Mouse (Mus musculus): ENCODE measurements around the gene Epn3. TPM values are rescaled to one million over a fixed set of nuclear protein-coding genes. Genes with fewer than 3 reads are reported as not detected.

Epn3 gene
- polyA plus RNA-seq, 1 experiment from 2014 or later: 12.0 TPM

- WGBS: 17% methylated on average over 2 of the region's 2 CpGs
- no peaks in the 10 kb centered on the region for H3K9me3 ChIP-seq
- no peaks in the 10 kb centered on the region for H3K27me3 ChIP-seq (replicated peaks)
- H3K4me3 ChIP-seq (replicated peaks): no peak overlapping the region
- H3K36me3 ChIP-seq: no peaks in the 10 kb centered on the region
- ATAC-seq (ENCODE audit: insufficient read depth, low FRiP score, low read depth): no peak
- no peak overlapping the region for H3K9ac ChIP-seq
- H3K27ac ChIP-seq: no peak overlapping the region
- no peak overlapping the region for H3K4me2 ChIP-seq
- peaks cover 28% of the 10 kb centered on the region for H3K4me1 ChIP-seq
Measured at GRCm38 (mm10) chr11:94464170-94464569, 35.6 kb downstream of the Epn3 start.

DNA sequence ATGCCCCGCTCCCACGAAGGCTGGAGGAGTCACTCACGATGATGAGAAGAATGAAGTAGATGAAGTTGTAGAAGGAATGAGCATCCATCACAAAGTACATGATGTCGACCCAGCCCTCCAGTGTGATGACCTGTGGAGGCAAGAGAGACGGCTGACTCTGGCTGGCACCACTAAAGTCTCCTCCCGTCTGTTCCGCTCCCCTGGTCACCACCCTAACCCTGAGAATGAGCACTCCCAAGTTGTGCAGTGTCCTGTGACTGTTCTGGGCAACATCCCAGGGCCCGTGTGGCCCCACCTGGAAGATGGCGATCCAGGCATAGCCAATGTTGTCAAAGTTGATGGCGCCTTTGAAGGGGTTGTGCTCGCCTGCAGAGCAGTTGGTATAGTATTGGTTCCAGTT, 37.9 kb downstream of the Epn3 start:
- 85% methylated on average over 11 of the region's 11 CpGs for WGBS
- Histone ChIP-seq H3K27me3 (replicated peaks) (no peaks in the 10 kb centered on the region), H3K27ac (no peak overlapping the region), H3K4me2 (no peak overlapping the region), H3K4me3 (replicated peaks) (no peak overlapping the region), H3K36me3 (no peaks in the 10 kb centered on the region), H3K9ac (no peak overlapping the region), H3K9me3 (no peaks in the 10 kb centered on the region), H3K4me1 (peaks cover 9% of the 10 kb centered on the region; the same call in 1 of the 2 replicates)
- no peak for ATAC-seq (ENCODE audit: insufficient read depth, low FRiP score, low read depth)

- no peaks in the 10 kb centered on the region; the same call in 1 of the 2 replicates for H3K4me1 ChIP-seq
- no peak overlapping the region for H3K4me2 ChIP-seq
- no peaks in the 10 kb centered on the region for H3K9me3 ChIP-seq
- no peak overlapping the region for H3K4me3 ChIP-seq (replicated peaks)
- H3K27me3 ChIP-seq (replicated peaks): no peaks in the 10 kb centered on the region
- WGBS: 86% methylated on average over 15 of the region's 15 CpGs
- H3K36me3 ChIP-seq: no peaks in the 10 kb centered on the region
- H3K27ac ChIP-seq: no peak overlapping the region
- no peak overlapping the region for H3K9ac ChIP-seq
- ATAC-seq (ENCODE audit: insufficient read depth, low FRiP score, low read depth): no peak
Measured at GRCm38 (mm10) chr11:94457001-94457400, 42.8 kb downstream of the Epn3 start.

DNA sequence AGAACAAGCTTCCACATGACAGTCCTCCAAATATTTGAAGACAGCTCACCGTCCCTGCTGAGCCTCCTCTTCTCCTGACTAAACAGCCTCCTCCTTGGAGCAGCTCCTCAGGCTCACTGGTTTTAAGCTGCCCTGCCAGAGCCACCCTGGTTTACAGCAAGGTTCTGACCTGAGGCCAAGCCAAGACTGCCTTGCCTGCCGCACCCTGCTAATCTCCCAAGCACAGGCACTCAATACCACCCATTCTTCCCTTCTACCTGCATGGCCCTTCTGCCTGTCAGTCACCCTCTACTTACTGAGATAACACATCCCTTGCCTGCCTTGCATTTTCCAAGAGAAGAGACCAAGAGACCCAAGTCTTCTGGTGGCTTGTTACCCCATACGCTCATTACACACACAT, 43.4 kb downstream of the Epn3 start:
- H3K27ac ChIP-seq: 0 out of 2 replicates have a peak overlapping the region, but pooled peaks have one; percentile 0
- no peaks in the 10 kb centered on the region for H3K27me3 ChIP-seq (replicated peaks)
- H3K4me1 ChIP-seq: peaks cover 3% of the 10 kb centered on the region; the same call in 1 of the 2 replicates
- ATAC-seq (ENCODE audit: insufficient read depth, low FRiP score, low read depth): peak; percentile 79; the same call in 1 of the 2 replicates
- 60% methylated on average over 3 of the region's 3 CpGs for WGBS
- no peaks in the 10 kb centered on the region for H3K36me3 ChIP-seq
- no peaks in the 10 kb centered on the region for H3K9me3 ChIP-seq
- no peak overlapping the region for H3K4me3 ChIP-seq (replicated peaks)
- no peak overlapping the region for H3K9ac ChIP-seq
- H3K4me2 ChIP-seq: no peak overlapping the region

GRCm38 (mm10) chr11:94455161-94455820, 44.5 kb downstream of the Epn3 start:
- Histone ChIP-seq H3K27me3 (replicated peaks) (no peaks in the 10 kb centered on the region), H3K9me3 (no peaks in the 10 kb centered on the region), H3K27ac (no peak overlapping the region), H3K4me2 (no peak overlapping the region), H3K4me3 (replicated peaks) (no peak overlapping the region), H3K4me1 (peaks cover 11% of the 10 kb centered on the region; the same call in 1 of the 2 replicates), H3K9ac (no peak overlapping the region), H3K36me3 (no peaks in the 10 kb centered on the region)
- 79% methylated on average over 10 of the region's 10 CpGs for WGBS
- ATAC-seq (ENCODE audit: insufficient read depth, low FRiP score, low read depth): no peak

- Histone ChIP-seq H3K9ac (no peak overlapping the region), H3K4me3 (replicated peaks) (no peak overlapping the region), H3K4me2 (no peak overlapping the region), H3K27ac (no peak overlapping the region), H3K9me3 (no peaks in the 10 kb centered on the region), H3K4me1 (peaks cover 12% of the 10 kb centered on the region; the same call in 1 of the 2 replicates), H3K27me3 (replicated peaks) (no peaks in the 10 kb centered on the region), H3K36me3 (no peaks in the 10 kb centered on the region)
- 79% methylated on average over 5 of the region's 5 CpGs for WGBS
- no peak for ATAC-seq (ENCODE audit: insufficient read depth, low FRiP score, low read depth)
Measured at GRCm38 (mm10) chr11:94454756-94455155, 45.0 kb downstream of the Epn3 start.

DNA sequence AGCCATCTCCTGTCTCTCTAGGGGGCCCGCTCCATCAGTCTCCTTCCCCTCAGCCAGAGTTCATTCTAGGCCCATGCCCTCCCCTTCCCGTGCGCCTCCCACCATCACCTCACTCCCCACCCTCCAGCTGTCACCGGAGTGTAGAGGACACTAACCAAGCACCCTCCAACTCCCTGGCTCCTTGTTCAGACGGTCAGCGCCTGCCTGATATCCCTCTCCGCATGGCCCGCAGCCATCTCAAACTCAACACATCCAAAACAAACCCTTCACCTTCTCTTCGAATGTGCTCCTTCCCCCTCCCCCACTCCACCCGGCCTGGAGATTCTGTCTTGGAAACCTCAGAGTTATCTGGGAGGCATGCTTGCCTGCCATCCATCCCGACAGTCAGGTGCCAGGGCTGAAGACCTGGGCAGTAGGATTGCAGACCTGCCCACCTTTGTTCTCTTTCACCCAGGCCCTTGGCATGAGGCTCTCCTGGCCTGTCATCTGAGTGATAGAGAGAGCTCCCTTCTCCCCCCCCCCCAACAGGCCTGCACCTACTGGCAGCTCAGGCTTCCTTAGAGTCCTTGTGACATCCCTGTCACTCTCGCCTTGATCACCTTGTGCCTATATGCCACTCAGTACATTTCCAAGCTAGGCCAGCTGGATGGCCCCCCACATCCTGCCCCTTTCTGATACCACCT, 48.5 kb downstream of the Epn3 start:
- Histone ChIP-seq H3K4me2 (no peak overlapping the region), H3K27ac (no peak overlapping the region), H3K36me3 (no peaks in the 10 kb centered on the region), H3K27me3 (replicated peaks) (no peaks in the 10 kb centered on the region), H3K4me1 (peaks cover 12% of the 10 kb centered on the region; the same call in 1 of the 2 replicates), H3K9ac (no peak overlapping the region), H3K4me3 (replicated peaks) (no peak overlapping the region), H3K9me3 (no peaks in the 10 kb centered on the region)
- no peak for ATAC-seq (ENCODE audit: insufficient read depth, low FRiP score, low read depth)
- WGBS: 51% methylated on average over 12 of the region's 12 CpGs

DNA sequence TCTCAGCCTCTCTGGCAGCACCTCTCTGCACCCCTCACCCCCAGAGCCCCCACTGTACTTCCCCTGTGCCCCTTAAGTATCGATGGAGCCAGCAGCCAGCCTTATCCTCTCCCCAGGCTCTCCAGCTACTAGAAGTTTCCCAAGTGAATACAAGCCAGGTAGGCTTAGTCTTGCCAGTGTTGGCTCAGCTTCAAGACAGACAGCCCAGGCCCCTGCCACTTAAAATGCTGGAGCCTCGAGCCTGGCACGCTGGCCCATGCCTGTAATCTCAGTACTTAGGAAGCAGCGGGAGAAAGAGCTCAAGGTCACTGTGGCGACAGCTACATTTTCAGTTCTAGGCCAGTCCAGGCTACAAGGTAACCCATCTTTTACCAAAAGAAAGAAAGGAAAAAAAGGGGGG, 49.9 kb downstream of the Epn3 start:
- H3K4me3 ChIP-seq (replicated peaks): no peak overlapping the region
- 0 out of 2 replicates have a peak, but pooled peaks cover 12% of the 10 kb centered on the region for H3K4me1 ChIP-seq
- H3K4me2 ChIP-seq: no peak overlapping the region
- H3K27ac ChIP-seq: no peak overlapping the region
- no peaks in the 10 kb centered on the region for H3K9me3 ChIP-seq
- H3K27me3 ChIP-seq (replicated peaks): no peaks in the 10 kb centered on the region
- no peak overlapping the region for H3K9ac ChIP-seq
- ATAC-seq (ENCODE audit: insufficient read depth, low FRiP score, low read depth): no peak
- 64% methylated on average over 5 of the region's 5 CpGs for WGBS
- no peaks in the 10 kb centered on the region for H3K36me3 ChIP-seq

DNA sequence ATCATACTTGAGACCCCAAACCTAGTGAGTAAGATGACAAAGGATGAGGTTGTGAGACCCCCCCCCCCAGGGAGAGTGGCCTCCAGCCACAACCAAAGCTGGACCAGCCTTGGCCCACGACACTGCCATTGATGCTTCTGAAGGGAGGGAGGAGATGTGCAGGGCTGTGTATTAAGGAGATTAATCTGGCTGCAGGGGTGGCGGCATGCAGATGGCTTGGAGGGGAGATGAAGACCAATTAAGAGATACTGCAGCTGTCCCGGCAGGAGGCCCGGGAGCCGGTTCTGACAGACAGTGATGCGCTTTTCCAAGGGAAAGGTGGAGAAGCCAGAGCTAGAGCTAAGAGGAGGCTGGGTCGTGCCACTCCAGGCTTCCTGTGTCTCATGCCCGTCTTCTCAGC, 50.5 kb downstream of the Epn3 start:
- Histone ChIP-seq H3K4me2 (no peak overlapping the region), H3K27ac (no peak overlapping the region), H3K27me3 (replicated peaks) (no peaks in the 10 kb centered on the region), H3K4me3 (replicated peaks) (no peak overlapping the region), H3K9ac (no peak overlapping the region), H3K9me3 (no peaks in the 10 kb centered on the region), H3K36me3 (no peaks in the 10 kb centered on the region), H3K4me1 (0 out of 2 replicates have a peak, but pooled peaks cover 12% of the 10 kb centered on the region)
- WGBS: 47% methylated on average over 8 of the region's 8 CpGs
- no peak for ATAC-seq (ENCODE audit: insufficient read depth, low FRiP score, low read depth)

GRCm38 (mm10) chr11:94447017-94447416, 52.8 kb downstream of the Epn3 start:
- WGBS: 52% methylated on average over 3 of the region's 3 CpGs
- Histone ChIP-seq H3K36me3 (no peaks in the 10 kb centered on the region), H3K4me1 (0 out of 2 replicates have a peak, but pooled peaks cover 12% of the 10 kb centered on the region)

GRCm38 (mm10) chr11:94445300-94445699, 54.5 kb downstream of the Epn3 start:
- WGBS: 34% methylated on average over 4 of the region's 4 CpGs
- no peak overlapping the region for H3K4me2 ChIP-seq
- no peaks in the 10 kb centered on the region for H3K9me3 ChIP-seq
- 0 out of 2 replicates have a peak, but pooled peaks cover under 1% of the 10 kb centered on the region for H3K4me1 ChIP-seq
- no peaks in the 10 kb centered on the region for H3K36me3 ChIP-seq
- H3K4me3 ChIP-seq (replicated peaks): no peak overlapping the region
- H3K27ac ChIP-seq: no peak overlapping the region
- ATAC-seq (ENCODE audit: insufficient read depth, low FRiP score, low read depth): no peak
- no peaks in the 10 kb centered on the region for H3K27me3 ChIP-seq (replicated peaks)
- H3K9ac ChIP-seq: no peak overlapping the region

More at GRCm38 (mm10) chr11:94447017-94447416, 52.8 kb downstream of the Epn3 start:
- Histone ChIP-seq H3K9me3 (no peaks in the 10 kb centered on the region), H3K27ac (no peak overlapping the region), H3K4me2 (no peak overlapping the region), H3K9ac (no peak overlapping the region), H3K27me3 (replicated peaks) (no peaks in the 10 kb centered on the region), H3K4me3 (replicated peaks) (no peak overlapping the region)
- ATAC-seq (ENCODE audit: insufficient read depth, low FRiP score, low read depth): no peak

- H3K27ac ChIP-seq: no peak overlapping the region
- 62% methylated on average over 5 of the region's 5 CpGs for WGBS
- H3K9me3 ChIP-seq: no peaks in the 10 kb centered on the region
- H3K27me3 ChIP-seq (replicated peaks): no peaks in the 10 kb centered on the region
- no peak overlapping the region for H3K4me2 ChIP-seq
- ATAC-seq (ENCODE audit: insufficient read depth, low FRiP score, low read depth): no peak
- H3K4me1 ChIP-seq: no peaks in the 10 kb centered on the region
- H3K9ac ChIP-seq: no peak overlapping the region
- H3K4me3 ChIP-seq (replicated peaks): no peak overlapping the region
- H3K36me3 ChIP-seq: no peaks in the 10 kb centered on the region
Measured at GRCm38 (mm10) chr11:94444829-94445228, 54.9 kb downstream of the Epn3 start.
